Mouse (Mus musculus): ENCODE data around the gene Ptpn6. TPM values are rescaled to one million over a fixed set of nuclear protein-coding genes. Genes with fewer than 3 reads are reported as not detected.
A peak's percentile ranks its signal among the peaks of the same experiment; 100 is the strongest.

The Ptpn6 gene
- total RNA-seq, 1 experiment from 2014 or later: 523 TPM

DNA sequence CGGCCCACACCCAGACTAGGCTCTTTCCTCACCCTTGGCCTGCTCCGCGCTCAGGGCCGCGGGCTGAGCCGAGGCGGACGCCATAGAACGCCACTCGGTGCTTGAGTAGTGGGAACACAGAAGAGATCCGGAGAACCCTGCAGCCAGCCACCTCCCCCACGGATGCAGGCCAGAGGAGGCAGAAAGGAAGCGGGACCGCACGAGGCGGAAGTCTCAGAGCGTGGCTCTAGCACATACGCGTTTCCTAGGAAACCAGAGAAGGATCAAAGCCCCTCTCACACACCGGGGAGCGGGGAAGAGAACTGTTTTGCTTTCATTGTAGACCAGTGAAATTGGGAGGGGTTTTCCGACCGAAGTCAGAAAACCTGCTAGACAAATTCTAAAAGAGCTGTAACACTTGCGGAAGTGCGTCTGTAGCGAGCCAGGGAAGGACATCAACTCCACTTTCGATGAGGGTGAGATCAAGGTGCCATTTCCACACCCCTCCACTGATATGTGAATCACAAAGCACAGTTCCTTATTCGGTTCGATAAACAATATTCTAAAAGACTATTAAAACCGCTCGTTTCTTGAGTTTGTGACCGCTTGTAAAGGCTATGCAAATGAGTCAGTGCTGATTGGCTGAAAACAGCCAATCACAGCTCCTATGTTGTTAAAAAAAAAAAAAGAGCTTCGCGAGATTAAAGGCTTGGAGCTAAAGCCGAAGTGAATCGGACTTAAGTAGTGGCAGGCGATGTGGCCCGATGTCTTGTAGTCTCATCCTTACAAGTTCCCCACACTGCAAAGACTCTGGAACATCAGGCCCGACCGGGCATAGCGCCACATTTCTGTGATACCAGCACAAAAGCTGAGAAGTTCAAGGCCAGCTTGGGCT lies 2.6 kb upstream of the Ptpn6 start, which contains the start of gene Grcc10:
Gene Grcc10 (minus strand): TSS at position 487 of the 874 bp plus-strand sequence.
- peak; percentile 75 to 80 for ATAC-seq (replicated peaks in 1 of 2; ENCODE audit: insufficient read depth in 1 of 2, low FRiP score in 2 of 2, low TSS enrichment in 1 of 2, low read depth in 1 of 2, poor library complexity in 2 of 2, severe bottlenecking in 2 of 2)

DNA sequence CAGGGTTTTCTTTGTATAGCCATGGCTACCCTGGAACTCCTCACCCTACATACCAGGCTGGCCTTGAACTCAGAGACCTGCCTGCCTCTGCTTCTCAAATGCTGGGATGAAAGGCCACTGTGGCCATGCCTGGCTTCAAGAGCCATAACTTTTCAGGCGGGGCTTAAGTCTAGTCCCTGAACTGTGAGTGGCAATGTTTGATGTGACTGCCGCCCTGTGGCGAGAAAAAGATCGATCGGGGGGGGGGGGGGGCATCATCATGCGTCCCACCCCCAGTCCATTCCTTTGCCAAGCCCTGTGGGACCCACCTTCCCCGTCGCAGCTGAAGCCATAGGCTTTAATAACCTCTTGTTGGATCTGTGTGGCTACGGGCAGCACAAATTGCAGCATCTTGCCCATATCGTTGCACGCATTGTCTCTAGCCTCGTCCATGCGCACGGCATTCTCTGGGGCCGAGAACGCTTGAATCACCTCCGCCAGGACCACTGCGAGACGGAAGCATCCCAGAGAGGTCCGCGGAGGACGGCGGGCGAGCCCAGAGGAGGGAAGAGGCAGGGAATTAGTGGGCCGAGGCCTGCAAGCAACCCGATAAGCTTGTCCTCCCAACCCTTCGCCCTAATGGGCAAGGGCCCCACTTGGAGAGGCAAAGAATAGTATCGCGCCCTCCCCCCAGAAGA lies 1.8 kb upstream of the Ptpn6 start:
- peak in 1 of 2 experiments; percentile 9; a peak in 2 of 4 replicates for ATAC-seq (replicated peaks in 1 of 2; ENCODE audit: insufficient read depth in 1 of 2, low FRiP score in 2 of 2, low TSS enrichment in 1 of 2, low read depth in 1 of 2, poor library complexity in 2 of 2, severe bottlenecking in 2 of 2)

DNA sequence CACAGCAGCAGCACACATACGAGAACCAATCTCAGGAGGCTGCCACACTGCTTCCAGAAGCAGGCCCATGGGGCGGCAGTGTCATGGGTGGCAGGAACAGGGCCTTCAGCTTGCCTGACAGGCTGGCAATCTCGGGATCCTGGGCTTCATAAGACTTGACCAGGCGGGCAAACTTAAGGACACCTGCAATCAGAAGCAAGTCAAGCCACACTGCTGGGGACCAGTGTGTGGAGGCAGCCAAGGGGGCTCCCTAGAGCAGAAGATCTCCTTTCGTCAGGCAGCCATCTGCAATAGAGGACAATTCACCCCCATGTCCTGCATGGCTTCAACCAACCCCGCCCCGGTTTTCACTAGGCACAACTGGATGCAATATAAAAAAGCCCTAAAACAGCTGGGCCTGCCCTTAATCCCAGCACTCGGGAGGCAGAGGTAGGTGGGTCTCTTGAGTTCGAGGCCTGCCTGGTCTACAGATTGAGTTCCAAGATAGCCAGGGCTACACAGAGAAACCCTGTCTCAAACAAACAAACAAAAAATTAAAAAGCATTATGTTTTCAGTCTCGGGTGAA lies 800 bp upstream of the Ptpn6 start:
- no peak for ATAC-seq (replicated peaks in 1 of 2; ENCODE audit: insufficient read depth in 1 of 2, low FRiP score in 2 of 2, low TSS enrichment in 1 of 2, low read depth in 1 of 2, poor library complexity in 2 of 2, severe bottlenecking in 2 of 2)

DNA sequence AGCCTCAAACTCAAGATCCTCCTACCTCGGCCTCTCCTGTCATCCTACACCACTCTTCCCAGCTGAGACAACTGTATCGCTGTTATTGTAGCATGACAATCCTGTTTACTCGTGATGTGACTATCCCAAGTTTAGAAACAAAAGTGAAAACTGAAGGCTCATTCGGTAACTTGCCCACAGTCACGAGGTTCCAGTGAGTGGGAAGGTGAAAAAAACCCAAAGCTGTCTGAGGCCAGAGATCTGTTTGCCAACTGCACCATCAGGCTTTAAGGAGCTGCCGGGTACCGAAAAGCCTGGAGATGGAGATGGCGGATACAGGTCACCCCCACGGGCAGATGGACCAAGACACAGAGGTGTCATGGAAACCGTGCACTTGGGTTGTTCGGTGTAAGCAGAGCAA lies 1.5 kb downstream of the Ptpn6 start:
- no peak for ATAC-seq (replicated peaks in 1 of 2; ENCODE audit: insufficient read depth in 1 of 2, low FRiP score in 2 of 2, low TSS enrichment in 1 of 2, low read depth in 1 of 2, poor library complexity in 2 of 2, severe bottlenecking in 2 of 2)

DNA sequence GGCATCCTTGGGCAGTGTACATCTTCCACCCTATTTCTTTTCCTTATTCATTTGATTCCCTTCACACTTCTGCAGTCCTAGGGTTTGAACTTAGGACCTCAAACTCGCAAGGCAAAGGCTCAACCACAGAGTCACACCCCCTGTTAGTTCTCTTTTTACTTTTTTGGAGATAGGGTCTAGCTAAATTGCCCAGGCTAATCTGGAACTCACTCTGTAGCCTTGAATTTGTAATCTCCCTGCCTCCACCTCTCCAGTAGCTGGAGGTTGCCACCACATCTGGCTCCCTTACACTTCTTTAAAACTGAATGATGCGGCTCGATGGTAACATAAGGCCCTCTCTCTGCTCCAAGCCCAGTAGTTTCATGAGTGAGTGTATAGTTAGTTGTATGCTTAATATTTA lies 4.1 kb downstream of the Ptpn6 start:
- no peak for ATAC-seq (replicated peaks in 1 of 2; ENCODE audit: insufficient read depth in 1 of 2, low FRiP score in 2 of 2, low TSS enrichment in 1 of 2, low read depth in 1 of 2, poor library complexity in 2 of 2, severe bottlenecking in 2 of 2)

DNA sequence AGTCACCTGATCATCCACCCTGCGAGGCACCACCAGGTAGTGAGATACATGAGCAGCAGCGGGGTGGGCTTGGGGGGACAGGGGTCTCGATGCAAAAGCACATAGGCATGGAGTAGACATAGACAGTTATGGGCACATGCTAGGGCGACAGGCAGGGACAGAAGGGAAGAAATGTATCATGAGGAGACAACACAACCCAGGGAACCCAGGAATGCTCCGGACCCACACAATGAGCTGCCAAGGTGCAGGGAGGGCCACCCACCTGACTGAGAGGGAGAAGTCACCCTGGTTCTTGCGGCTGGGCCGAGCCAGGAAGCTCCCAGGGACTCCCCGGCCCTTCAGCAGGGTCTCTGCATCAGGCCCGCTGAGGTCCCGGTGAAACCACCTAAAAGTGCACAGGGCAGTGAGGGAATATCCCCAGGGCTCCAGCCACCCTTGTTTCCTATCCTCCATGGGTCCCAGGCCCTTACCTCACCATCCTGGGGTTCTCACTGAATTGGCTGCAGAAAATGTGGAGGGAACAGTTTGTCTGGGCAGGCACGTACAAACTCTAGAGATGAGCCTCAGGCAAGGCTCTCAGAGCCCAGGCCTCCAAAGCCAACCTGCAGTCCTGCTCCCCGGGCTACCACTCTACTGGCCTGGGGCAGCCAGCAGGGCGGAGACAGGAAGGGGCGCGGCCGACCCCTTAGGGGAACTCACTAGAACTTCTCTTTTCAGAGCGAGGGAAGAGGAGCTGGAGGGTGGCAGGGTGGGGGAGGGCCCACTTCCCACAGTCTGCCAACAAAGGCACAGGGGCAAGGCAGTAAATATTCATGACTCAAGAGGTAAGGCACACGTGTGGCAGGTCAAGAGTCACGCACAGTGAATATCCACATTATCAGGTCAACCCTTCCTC lies 5.8 kb downstream of the Ptpn6 start:
- peak; percentile 90 to 91 for ATAC-seq (replicated peaks in 1 of 2; ENCODE audit: insufficient read depth in 1 of 2, low FRiP score in 2 of 2, low TSS enrichment in 1 of 2, low read depth in 1 of 2, poor library complexity in 2 of 2, severe bottlenecking in 2 of 2)

DNA sequence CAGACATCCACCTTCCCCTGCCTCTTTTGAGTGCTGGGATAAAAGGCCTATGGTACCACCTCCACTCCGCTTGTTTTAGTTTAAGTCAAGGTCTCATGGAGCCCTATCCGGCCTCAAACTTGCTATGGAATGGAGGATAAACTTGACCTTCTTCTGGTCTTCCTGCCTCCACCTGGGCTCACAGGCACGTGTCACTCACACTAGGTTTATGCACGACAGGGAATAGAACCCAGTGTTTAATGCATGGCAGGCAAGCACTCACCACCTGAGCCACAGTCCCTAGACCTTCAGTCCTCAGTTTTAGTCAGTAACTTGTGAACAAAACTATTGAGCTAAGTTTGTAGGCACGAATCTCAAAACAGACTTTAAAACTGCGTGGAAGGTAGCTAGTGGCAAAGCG lies 7.5 kb downstream of the Ptpn6 start:
- no peak for ATAC-seq (replicated peaks in 1 of 2; ENCODE audit: insufficient read depth in 1 of 2, low FRiP score in 2 of 2, low TSS enrichment in 1 of 2, low read depth in 1 of 2, poor library complexity in 2 of 2, severe bottlenecking in 2 of 2)

DNA sequence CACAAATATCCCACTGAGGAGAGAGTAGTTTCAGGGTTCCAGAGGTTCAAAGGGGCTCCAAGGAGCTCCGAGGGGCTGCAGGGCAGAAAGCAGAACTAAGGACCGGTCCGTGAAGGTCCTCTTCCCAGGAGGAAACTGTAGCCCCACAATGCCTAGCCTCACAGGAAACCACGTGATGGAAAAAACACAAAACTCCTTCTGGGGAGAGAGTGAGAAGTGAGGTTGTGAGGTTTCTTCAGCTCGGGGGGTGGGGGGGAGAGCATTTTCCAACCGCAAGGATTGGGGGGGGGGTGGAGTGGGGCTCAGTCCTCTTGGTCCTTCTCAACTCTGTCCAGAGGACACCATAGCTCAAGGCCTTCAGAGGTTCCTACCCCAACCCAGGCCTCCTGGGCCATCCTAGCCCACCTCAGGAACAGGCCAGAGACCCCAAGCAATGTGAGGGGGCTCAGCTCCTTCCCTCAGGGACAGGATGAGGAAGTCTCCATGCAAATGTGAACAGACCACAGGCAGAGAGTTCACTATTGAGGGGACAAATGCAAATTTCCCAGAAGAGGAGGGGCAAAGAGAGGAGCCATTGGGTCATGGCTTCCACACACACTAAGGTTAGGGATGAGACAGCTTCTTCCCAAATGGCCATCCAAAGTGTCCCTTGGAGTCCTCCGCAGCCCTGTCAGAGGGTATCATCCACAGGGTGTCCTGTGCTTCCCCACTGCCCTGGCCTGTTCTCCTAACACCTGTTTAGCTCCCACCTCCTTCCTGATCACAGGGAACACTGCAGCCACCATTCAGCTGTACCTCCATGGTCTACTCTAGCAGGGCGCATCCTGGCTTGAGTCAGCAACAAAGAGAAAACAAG lies 8.4 kb downstream of the Ptpn6 start:
- ATAC-seq (replicated peaks in 1 of 2; ENCODE audit: insufficient read depth in 1 of 2, low FRiP score in 2 of 2, low TSS enrichment in 1 of 2, low read depth in 1 of 2, poor library complexity in 2 of 2, severe bottlenecking in 2 of 2): peak; percentile 68 to 72

DNA sequence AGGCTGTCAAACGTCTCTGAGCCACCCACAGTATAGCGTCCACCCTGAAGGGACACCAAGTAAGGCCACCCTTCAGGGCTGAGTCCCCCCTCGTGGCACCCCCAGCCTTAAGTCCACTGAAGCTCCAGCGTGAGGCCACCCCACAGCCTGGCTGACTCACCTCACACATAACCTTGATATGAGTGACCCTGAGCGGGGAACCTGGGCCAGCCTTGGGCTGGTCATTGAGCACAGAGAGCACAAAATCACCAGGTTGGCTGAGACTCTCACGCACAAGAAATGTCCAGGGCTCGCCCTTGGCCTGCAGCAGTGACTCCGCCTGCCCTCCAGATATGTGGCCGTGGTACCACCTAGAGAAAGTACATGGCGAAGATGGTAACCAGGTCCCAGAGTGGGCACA lies 9.9 kb downstream of the Ptpn6 start:
- ATAC-seq (replicated peaks in 1 of 2; ENCODE audit: insufficient read depth in 1 of 2, low FRiP score in 2 of 2, low TSS enrichment in 1 of 2, low read depth in 1 of 2, poor library complexity in 2 of 2, severe bottlenecking in 2 of 2): no peak

DNA sequence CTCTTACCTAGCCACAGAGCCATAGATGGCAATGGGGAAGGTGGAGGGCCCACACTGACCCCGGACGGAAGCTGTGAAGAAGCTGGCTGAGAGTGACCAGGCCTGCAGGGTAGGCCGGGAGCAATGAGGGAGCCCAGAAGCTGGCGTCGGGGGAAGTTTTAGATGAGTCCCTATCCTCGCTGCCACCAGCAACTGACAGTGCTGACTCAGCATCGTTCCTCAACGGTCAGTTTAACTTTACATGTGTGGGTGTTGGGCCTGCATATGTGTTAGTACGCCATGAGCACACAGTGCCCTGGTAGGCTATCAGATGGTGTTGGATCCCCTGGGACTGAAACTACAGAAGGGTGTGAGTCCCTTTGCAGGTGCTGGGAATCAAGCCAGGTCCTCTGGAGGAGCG lies 14.0 kb downstream of the Ptpn6 start:
- no peak for ATAC-seq (replicated peaks in 1 of 2; ENCODE audit: insufficient read depth in 1 of 2, low FRiP score in 2 of 2, low TSS enrichment in 1 of 2, low read depth in 1 of 2, poor library complexity in 2 of 2, severe bottlenecking in 2 of 2)

DNA sequence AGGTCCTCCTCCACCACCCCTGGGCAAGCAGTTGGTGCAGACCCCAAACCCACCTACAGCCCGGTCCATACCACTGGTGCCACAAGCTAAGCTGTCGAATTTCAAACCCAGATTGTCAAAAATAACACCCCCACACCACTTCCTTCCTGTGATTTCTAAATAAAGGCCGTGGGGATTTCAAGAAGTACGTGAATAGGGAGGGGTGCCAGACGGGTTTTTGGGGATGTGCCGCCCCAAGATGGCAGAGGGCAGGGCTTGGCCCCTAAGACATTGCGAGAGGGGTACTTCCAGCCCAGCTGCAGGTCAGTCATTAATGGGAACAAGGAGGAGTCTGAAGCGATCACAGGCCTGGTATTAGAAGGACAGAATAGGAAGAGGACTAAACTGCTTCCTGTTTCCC lies 15.0 kb downstream of the Ptpn6 start:
- peak; percentile 54; a peak in 3 of 4 replicates for ATAC-seq (replicated peaks in 1 of 2; ENCODE audit: insufficient read depth in 1 of 2, low FRiP score in 2 of 2, low TSS enrichment in 1 of 2, low read depth in 1 of 2, poor library complexity in 2 of 2, severe bottlenecking in 2 of 2)

DNA sequence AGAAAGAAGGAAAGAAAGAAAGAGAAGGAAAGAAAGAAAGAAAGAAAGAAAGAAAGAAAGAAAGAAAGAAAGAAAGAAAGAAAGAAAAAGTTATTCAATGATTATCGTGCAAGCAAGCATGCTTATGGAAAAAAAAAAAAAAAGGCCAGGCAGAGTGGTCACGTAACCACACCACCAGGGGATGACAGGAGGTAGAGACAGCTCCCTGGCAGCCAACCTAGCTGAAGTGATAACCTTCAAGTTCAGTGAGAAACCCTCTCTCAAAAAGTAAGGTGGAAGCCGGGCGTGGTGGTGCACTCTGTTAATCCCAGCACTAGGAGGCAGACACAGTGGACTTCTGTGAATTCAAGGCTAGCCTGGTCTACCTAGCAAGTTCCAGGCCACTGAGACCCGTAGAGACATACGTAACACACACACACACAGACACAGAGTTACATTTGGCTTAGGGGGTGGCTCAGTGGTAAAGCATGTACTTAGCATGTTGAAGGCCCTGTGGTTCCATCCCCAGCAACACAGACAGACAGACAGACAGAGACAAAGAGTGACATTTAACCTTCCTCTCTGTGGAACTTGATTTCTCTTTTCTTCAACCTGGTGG lies 15.5 kb downstream of the Ptpn6 start:
- peak in 1 of 2 experiments; percentile 3; a peak in 1 of 4 replicates for ATAC-seq (replicated peaks in 1 of 2; ENCODE audit: insufficient read depth in 1 of 2, low FRiP score in 2 of 2, low TSS enrichment in 1 of 2, low read depth in 1 of 2, poor library complexity in 2 of 2, severe bottlenecking in 2 of 2)

DNA sequence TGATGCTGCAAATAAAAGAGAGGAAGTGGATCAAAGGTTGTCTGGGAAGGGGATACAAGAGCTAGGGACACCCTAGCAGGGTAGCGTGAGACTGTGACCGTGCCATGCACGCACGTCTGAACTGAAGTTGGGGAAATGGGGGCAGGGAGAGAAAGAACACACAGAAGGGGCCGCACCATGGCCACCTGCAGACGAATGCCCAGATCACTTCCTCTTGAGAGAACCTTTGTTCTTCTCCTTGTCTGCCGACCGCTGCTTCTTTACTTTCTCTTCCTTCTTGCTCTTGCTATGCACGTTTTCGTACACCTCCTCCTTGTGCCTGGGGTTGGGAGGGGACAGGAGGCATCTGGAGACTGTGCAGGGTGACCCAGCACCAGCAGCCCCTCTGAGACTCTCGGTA lies 17.6 kb downstream of the Ptpn6 start:
- peak in 1 of 2 experiments; percentile 31; a peak in 2 of 4 replicates for ATAC-seq (replicated peaks in 1 of 2; ENCODE audit: insufficient read depth in 1 of 2, low FRiP score in 2 of 2, low TSS enrichment in 1 of 2, low read depth in 1 of 2, poor library complexity in 2 of 2, severe bottlenecking in 2 of 2)

DNA sequence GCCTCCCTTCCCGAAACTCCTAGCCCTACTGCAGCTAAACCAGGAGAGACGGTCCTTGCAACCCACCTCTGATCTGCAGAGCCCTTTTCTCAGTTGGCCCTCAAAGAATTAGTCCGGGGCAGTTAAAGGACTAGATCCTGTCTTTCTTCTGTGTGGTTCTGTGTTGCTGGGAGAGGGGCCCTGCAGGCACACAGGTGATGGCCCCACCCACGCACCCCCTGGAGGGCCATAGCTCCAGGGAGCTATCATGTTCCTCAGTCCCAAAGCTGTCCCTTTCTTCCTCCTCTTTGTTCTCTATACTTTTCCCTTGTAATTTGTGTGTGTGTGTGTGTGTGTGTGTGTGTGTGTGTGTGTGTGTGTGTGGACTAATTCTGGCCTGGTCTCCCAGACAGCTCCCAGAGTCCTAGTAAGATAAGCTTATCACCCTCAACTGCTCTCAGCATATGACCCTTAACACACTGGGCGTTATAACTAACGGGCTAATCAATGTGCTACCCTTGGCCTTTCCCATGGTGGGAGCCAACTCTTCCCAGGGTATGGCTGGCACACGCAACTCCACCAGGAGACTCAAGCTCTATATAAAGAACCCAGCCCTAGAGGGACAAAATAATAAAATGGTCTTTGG lies 19.0 kb downstream of the Ptpn6 start:
- no peak for ATAC-seq (replicated peaks in 1 of 2; ENCODE audit: insufficient read depth in 1 of 2, low FRiP score in 2 of 2, low TSS enrichment in 1 of 2, low read depth in 1 of 2, poor library complexity in 2 of 2, severe bottlenecking in 2 of 2)

DNA sequence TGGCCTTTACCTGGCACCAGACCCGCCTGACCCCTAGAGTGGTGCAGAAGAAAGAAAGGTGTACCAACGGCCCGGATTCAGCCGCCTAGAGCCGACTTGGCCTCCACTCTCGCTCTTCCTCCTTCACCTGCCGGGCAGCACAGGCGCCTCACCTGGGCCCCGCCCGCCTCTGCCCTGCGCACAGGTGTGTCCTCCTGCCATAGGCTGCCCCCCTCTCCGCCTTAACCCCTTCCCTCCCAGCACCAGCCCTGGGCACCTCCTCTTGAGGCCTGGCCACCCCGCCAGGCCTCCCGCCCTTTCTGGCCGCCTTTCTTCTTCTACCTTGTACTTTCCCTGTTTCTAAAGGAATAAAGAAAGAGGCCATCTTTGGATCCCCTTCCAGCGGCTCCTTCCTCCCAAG lies 19.8 kb downstream of the Ptpn6 start:
- no peak for ATAC-seq (replicated peaks in 1 of 2; ENCODE audit: insufficient read depth in 1 of 2, low FRiP score in 2 of 2, low TSS enrichment in 1 of 2, low read depth in 1 of 2, poor library complexity in 2 of 2, severe bottlenecking in 2 of 2)

DNA sequence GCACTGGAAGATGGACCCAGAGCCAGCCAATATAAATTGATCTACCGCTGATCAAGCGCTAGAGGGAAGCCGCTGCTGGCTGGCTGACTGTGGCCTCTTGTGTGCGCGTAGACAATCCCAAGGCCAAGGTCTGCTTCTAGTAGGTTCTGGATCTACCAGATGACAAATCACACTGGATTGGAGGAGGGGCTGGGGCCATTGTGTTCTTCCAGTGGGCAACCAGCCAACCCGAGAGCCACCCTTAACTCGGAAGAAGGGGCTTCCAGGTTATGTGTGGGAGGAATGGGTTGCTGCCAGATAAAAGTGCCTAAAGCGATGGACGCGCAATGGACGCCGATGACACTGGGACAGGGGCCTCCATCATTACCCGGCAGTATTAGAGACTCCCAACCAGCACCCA lies 20.5 kb downstream of the Ptpn6 start:
- no peak for ATAC-seq (replicated peaks in 1 of 2; ENCODE audit: insufficient read depth in 1 of 2, low FRiP score in 2 of 2, low TSS enrichment in 1 of 2, low read depth in 1 of 2, poor library complexity in 2 of 2, severe bottlenecking in 2 of 2)

Data from hematopoietic stem cell, adult 5-6 weeks (primary cell).